Mouse (Mus musculus): Measurements from ENCODE around the gene Gjb4.

Gene Gjb4

GRCm38 (mm10) chr4:127349560-127350300, 4.2 kb downstream of the Gjb4 start:
- no peak for DNase-seq (ENCODE audit: low read depth, low spot score)

- DNase-seq (ENCODE audit: low read depth, low spot score): peak; percentile 98
Observed at GRCm38 (mm10) chr4:127345000-127345399, 8.9 kb downstream of the Gjb4 start.

DNA sequence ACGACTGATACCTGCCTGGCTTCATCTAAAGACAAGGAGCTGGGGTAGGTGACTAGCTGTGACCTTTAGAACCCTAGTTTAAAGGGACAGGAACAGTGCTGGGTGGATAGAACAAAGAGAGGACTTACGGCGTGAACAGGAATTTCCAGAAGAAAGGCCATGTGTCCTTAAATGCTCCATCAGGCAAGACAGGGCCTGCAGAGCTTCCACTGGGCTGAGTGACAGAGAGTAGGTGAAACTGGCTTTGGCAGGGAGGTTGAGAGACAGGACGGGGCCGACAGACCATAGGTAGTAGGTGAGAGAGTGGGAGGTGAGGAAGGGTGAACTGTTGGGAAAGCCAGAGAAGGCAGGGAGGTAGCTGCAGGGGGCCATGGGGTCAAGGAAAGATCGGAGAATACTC, 12.5 kb downstream of the Gjb4 start:
- peak; percentile 45 for DNase-seq (ENCODE audit: low read depth, low spot score)

DNA sequence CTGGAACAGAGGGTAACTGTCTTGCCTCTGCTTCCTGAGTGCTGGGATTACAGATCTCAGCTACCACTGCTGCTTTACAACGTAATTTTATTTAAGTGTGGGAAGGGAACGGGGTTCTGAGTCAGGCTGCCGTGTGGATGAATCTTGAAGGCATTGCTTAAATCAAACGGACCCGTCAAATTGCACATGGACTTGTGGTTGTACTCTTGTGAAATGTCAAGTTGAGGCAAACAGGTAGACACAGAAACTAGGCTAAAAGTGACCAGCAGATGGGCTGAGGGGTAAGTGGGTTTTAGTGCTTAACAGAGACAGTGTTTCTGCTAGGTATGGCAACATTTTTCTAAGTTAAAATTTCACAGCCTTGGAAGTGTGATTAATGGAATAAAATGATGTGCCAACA, 16.2 kb downstream of the Gjb4 start:
- no peak for DNase-seq (ENCODE audit: low read depth, low spot score)

- peak; percentile 95 for DNase-seq (ENCODE audit: low read depth, low spot score)
Observed at GRCm38 (mm10) chr4:127334870-127335504, 18.9 kb downstream of the Gjb4 start.

DNA sequence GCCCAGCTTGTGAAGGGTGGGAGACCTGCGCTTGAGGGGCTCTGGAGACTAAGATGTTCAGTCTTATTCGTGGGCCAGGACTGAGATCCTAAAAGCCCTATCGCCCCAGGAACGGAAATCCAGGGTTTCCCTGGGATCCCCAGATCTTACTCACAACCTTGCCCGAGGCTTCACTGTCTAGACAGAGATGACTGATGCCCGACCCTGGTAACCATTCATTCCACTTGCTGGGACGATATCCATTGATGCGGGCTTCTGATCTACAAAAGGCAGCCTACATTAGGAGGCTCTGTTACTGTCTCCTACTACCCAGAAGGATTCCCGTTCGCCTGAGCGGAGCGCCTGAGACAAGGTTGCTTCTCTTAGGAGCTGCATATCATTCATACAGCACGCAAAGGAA, 22.7 kb downstream of the Gjb4 start:
- DNase-seq (ENCODE audit: low read depth, low spot score): no peak

DNA sequence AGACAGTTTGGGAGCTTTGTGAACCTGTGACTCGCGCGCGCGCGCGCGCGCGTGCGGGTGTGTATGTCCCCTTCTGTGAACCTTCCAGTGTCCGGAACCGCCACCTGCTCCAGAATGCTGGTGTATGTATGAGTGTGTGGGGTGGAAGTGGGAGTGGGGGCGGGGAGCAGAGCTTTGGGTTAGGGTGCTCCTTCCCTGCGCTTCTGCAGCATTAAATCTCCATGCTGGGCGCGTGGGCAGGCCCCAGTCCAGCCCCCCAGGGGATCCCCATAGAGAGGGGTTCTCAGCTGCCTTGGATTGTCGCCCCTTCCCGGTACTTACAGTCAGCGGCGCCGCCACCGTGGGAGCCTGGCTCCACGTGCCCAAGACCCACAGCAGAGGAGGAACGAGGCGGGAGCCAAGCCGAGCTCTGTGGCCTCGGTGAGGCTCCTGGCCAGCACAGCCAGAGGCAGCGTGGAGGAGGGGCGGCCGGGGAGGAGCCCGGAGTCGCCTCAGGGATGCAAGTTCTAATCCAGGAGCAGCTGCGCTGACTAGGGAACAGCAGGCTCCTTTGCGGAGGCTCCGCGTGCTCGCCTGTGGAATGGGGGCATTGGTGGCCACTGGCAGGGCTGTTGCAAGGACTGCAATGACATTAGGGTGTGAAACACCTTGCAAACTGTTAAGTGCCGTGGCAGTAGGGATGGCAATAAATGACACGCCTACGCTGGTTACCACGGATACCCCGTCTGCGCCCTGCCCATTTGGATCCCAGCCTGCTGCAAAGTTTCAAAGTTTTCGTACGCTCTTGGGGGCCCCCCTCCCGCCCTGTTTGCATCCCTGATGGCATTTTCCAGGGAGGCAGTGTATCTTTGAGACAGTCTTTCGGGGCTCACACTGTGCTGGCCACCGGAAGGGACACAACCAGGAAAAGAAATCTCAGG, 23.4 kb downstream of the Gjb4 start, which contains the start of gene Gjb3:
TSS of gene Gjb3 (minus strand) at position 664 of the 920 bp plus-strand sequence.
- peak; percentile 67 for DNase-seq (ENCODE audit: low read depth, low spot score)

DNA sequence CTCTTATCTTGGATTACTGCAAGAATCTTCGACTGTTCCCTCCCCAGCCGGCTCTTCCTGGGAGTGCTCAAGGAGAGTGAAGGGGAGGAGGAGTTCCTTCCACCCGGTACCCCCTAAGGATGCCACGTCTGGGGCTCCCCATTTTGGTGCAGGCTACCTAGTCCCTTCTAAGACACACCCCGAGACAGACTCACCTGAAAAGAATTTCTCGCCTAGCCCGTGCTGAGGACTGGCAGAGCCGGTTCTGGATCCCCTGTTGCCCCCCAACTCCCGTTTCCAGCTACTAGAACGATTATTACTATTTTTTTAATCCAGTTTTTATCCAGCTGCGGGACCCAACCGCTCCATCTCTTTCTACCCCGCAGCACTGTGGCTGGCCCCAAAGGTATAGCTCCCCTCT, 24.1 kb downstream of the Gjb4 start:
- peak; percentile 38 for DNase-seq (ENCODE audit: low read depth, low spot score)

GRCm38 (mm10) chr4:127329046-127329445, 24.8 kb downstream of the Gjb4 start:
- DNase-seq (ENCODE audit: low read depth, low spot score): peak; percentile 89

- DNase-seq (ENCODE audit: low read depth, low spot score): peak; percentile 54
Observed at GRCm38 (mm10) chr4:127328378-127328777, 25.5 kb downstream of the Gjb4 start.

GRCm38 (mm10) chr4:127327749-127328148, 26.1 kb downstream of the Gjb4 start:
- no peak for DNase-seq (ENCODE audit: low read depth, low spot score)

- no peak for DNase-seq (ENCODE audit: low read depth, low spot score)
Observed at GRCm38 (mm10) chr4:127327258-127327657, 26.6 kb downstream of the Gjb4 start.

- no peak for DNase-seq (ENCODE audit: low read depth, low spot score)
Observed at GRCm38 (mm10) chr4:127325276-127325675, 28.6 kb downstream of the Gjb4 start.

DNA sequence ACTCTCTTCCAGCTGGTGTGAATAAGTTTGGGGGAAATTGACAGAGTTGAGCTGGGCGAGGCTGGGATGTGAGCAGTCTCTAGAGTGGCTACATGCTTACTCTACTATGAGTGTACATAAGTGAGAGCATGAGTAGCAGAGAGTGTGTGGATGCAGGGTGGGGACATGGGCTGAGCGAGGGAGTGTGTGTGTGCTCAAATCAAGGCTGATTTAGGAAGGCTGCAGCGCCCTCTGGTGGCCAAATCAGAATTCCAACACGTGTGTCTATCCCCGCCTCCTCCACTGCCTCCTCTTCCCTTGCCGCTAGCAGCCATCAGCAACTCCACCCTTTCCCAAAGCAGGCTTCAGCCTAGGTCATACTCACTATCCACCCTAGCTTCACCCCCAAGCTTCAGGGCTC, 29.1 kb downstream of the Gjb4 start:
- DNase-seq (ENCODE audit: low read depth, low spot score): peak; percentile 96

DNA sequence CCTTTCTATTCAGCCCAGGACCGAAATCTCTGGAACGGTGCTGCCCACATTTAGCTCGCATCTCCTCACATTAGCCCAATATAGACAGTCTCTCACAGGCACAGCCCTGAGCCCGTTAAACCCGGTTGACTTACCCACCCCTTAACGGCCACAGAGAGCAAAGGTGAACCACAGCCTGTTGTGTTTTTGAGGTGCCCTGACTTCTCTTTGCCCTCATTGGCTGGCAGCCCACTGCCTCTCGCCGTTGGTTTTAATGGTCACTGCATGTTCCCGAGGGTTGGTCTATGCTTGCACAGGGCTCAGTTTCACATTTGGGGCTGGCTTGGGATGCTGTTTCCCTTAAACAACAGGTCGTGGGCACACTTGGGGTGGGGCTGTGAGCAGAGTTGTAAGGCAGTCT, 29.6 kb downstream of the Gjb4 start:
- DNase-seq (ENCODE audit: low read depth, low spot score): no peak

- DNase-seq (ENCODE audit: low read depth, low spot score): no peak
Observed at GRCm38 (mm10) chr4:127323651-127324050, 30.2 kb downstream of the Gjb4 start.

- DNase-seq (ENCODE audit: low read depth, low spot score): peak; percentile 84
Observed at GRCm38 (mm10) chr4:127319613-127320012, 34.3 kb downstream of the Gjb4 start.

- peak; percentile 58 for DNase-seq (ENCODE audit: low read depth, low spot score)
Observed at GRCm38 (mm10) chr4:127317143-127317542, 36.7 kb downstream of the Gjb4 start.

DNA sequence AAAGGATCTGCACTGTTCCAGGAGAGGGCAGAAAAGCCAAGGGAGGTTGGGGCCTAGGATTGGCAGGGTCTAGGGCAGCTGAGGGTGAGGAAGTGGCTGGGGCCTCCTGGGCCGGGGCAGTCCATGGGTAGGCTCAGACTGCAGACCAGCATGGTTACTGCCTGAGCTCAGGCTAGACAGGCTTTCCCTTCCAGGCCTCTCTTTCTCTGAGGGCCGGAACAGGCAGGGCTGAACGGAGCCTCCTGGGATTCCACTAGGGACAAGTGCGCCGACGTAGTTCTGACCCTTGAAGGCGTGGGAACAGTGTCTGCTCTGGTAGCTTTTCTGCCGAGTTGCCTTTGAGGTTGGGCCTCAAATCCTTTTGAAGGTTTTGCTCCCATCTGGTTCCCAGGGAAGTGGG, 38.1 kb downstream of the Gjb4 start:
- no peak for DNase-seq (ENCODE audit: low read depth, low spot score)

- no peak for DNase-seq (ENCODE audit: low read depth, low spot score)
Observed at GRCm38 (mm10) chr4:127314585-127314984, 39.3 kb downstream of the Gjb4 start.

- peak; percentile 88 for DNase-seq (ENCODE audit: low read depth, low spot score)
Observed at GRCm38 (mm10) chr4:127313861-127314260, 40.0 kb downstream of the Gjb4 start, which contains the start of gene Gja4. Gene Gja4 (minus strand): TSS chr4:127314039.

- DNase-seq (ENCODE audit: low read depth, low spot score): no peak
Observed at GRCm38 (mm10) chr4:127312349-127312748, 41.5 kb downstream of the Gjb4 start.

Data from R1 (cell line).